Mouse (Mus musculus): Measurements from ENCODE around the gene Ndufaf7.

DNA sequence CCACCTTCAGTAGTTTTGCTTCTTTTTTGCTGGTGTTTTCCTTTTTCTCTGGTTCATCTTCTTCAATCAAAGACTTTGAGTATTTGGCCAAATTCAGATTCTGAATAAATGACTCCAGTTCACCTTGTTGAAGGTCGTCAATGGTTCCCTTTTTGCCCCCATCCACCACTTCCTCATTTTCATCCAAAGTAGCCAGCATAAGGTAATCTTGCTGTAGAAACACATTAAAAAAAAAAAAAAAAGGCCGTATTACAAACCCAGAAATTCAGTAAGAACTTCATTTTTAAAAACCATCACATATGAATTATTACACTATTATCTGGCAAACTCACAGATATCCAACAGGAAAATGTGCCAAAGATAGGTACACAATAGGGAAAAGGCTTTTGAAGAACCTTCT lies 1.1 kb upstream of the Ndufaf7 start:
- TF ChIP-seq CTCF (IDR thresholded peaks at IDR 0.05; ENCODE audit: extremely low read depth, insufficient read length, insufficient replicate concordance, low read depth, low read length) = no peak
- TF ChIP-seq POLR2A (IDR thresholded peaks at IDR 0.05; ENCODE audit: low read depth, low read length) = no peak
